Mouse (Mus musculus) liver, adult 2 months (tissue): ENCODE results near the gene Maml3.

ENCODE experiments used
- CTCF ChIP-seq: fragments of 200-500 bp; IDR thresholded peaks from 2 replicates; pipeline ENCODE4 v1.5.1; 2011; ENCODE audit warnings: low read depth, low read length, control low read depth
- POLR2A ChIP-seq: fragments of 200-500 bp; IDR thresholded peaks from 2 replicates; pipeline ENCODE4 v1.6.1; 2011; ENCODE audit warnings: low read length, control low read depth; ENCODE audit not compliant: insufficient read depth; ENCODE audit errors: extremely low read depth

DNA sequence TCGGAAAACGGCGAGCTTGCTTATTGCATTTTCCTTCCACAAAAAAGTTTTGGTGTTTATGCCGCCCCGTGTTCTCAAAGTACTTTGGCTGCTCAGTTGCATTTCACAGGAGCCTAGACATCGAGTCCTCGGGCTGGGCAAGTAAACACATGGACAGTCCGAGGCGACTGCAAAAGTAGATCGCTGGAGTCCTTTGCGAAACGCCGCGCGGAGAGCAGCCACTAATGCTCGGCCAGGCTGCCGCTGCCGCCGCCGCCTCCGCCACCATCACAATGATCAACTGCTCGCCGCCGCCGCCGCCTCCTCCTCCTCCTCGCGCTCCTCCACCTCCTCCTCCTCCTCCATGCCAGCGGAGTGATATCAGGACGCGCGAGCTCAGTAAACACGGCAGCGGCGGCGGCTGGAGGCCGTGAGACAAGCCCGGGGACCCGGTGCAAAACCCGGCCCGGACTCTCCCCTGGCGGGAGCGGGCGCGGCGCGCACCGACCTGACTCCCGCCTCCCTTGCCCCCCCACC is at the start of gene Maml3:
- TF ChIP-seq CTCF: no peak
- TF ChIP-seq POLR2A: peak; percentile 48; the same call in 1 of the 2 replicates
